Comparison of ENCODE assay signal across 8 mouse cellular contexts in genomic region chr5:34660591-34661130, GRCm38 (mm10). TPM values are rescaled to one million over a fixed set of nuclear protein-coding genes. Genes with fewer than 3 reads are reported as not detected.
DNase-seq lines count a peak whose midpoint lies in the region; ATAC-seq and TF ChIP-seq lines count a peak whose summit lies in the region.

No protein-coding gene starts in this region.

- no peak for TF ChIP-seq POLR2A in ES-Bruce4 (IDR thresholded peaks at IDR 0.05; ENCODE audit: insufficient read depth, low read length)

- peaks cover 6% of the 10 kb centered on the region for H3K36me3 ChIP-seq in heart, embryonic 11.5 days (ENCODE audit: control insufficient read depth, insufficient read depth, low read length)
- H3K36me3 ChIP-seq in ES-Bruce4 (ENCODE audit: control insufficient read depth, insufficient read depth, low read length, poor library complexity, severe bottlenecking), result peaks cover 18% of the 10 kb centered on the region
- H3K36me3 ChIP-seq in forebrain, embryonic 12.5 days (replicated peaks), result peaks cover 13% of the 10 kb centered on the region
- H3K36me3 ChIP-seq in liver, embryonic 16.5 days (ENCODE audit: control insufficient read depth, insufficient read depth), result peaks cover 5% of the 10 kb centered on the region; the same call in 1 of the 2 replicates

- no peak for ATAC-seq in heart, embryonic 11.5 days (replicated peaks; ENCODE audit: insufficient number of reproducible peaks, low FRiP score, low TSS enrichment)
- no peak for ATAC-seq in forebrain, embryonic 12.5 days (ENCODE audit: low FRiP score)
- no peak for ATAC-seq in liver, embryonic 16.5 days (ENCODE audit: low read depth)

- no peaks in the 10 kb centered on the region for H3K9me3 ChIP-seq in heart, embryonic 11.5 days (replicated peaks; ENCODE audit: control insufficient read depth, low read length)
- no peaks in the 10 kb centered on the region for H3K9me3 ChIP-seq in ES-Bruce4 (replicated peaks; ENCODE audit: control insufficient read depth, insufficient read depth, low read length, poor library complexity, severe bottlenecking)
- no peaks in the 10 kb centered on the region for H3K9me3 ChIP-seq in forebrain, embryonic 12.5 days
- H3K9me3 ChIP-seq in liver, embryonic 16.5 days (replicated peaks; ENCODE audit: control insufficient read depth, low read length), result no peaks in the 10 kb centered on the region

- intact Hi-C loops in heart, postnatal 10 days (cut with DNase I), result loop anchor here (1.0 to 5.0 kb wide), 2 partner anchors 101 to 382 kb away; partner anchors contain the start of genes Hgfac and Htt
- intact Hi-C loops in left cerebral cortex, postnatal 10 days (cut with DNase I), result loop anchor here (5.0 kb wide), 2 partner anchors 97 to 382 kb away; partner anchors contain the start of gene Hgfac
- intact Hi-C loops in left cerebral cortex, postnatal 4 days (cut with DNase I), result no loop called here

- H3K9ac ChIP-seq in heart, embryonic 11.5 days (ENCODE audit: low read depth, low read length), result peak overlapping the region; percentile 84
- H3K9ac ChIP-seq in ES-Bruce4 (ENCODE audit: low read depth, poor library complexity, severe bottlenecking), result peak overlapping the region; percentile 50
- peak overlapping the region; percentile 58 for H3K9ac ChIP-seq in forebrain, embryonic 12.5 days
- H3K9ac ChIP-seq in liver, embryonic 16.5 days (ENCODE audit: low read depth, low read length), result peak overlapping the region; percentile 87

- under 1% methylated on average over 57 of the region's 57 CpGs for WGBS in heart, embryonic 11.5 days (ENCODE audit: insufficient replicate concordance)
- WGBS in forebrain, embryonic 12.5 days, result under 1% methylated on average over 57 of the region's 57 CpGs
- under 1% methylated on average over 57 of the region's 57 CpGs for WGBS in liver, embryonic 16.5 days (ENCODE audit: insufficient replicate concordance)

- no peak for TF ChIP-seq EP300 in ES-Bruce4 (IDR thresholded peaks at IDR 0.05; ENCODE audit: insufficient read depth, low read depth, low read length)

- H3K27me3 ChIP-seq in heart, embryonic 11.5 days (ENCODE audit: control insufficient read depth, insufficient read depth, low read length), result no peaks in the 10 kb centered on the region
- H3K27me3 ChIP-seq in ES-Bruce4 (ENCODE audit: control insufficient read depth, insufficient read depth, low read length, poor library complexity, severe bottlenecking), result no peaks in the 10 kb centered on the region
- no peaks in the 10 kb centered on the region for H3K27me3 ChIP-seq in forebrain, embryonic 12.5 days
- no peaks in the 10 kb centered on the region for H3K27me3 ChIP-seq in liver, embryonic 16.5 days (ENCODE audit: control insufficient read depth, insufficient read depth, low read depth, low read length)

- H3K4me3 ChIP-seq in heart, embryonic 11.5 days (ENCODE audit: low read depth, low read length), result peak overlapping the region; percentile 71
- H3K4me3 ChIP-seq in ES-Bruce4 (ENCODE audit: low read depth, low read length), result peak overlapping the region; percentile 81
- H3K4me3 ChIP-seq in forebrain, embryonic 12.5 days (replicated peaks), result peak overlapping the region; percentile 63
- H3K4me3 ChIP-seq in liver, embryonic 16.5 days (ENCODE audit: low read depth, low read length), result peak overlapping the region; percentile 87

- no peak for DNase-seq in heart, postnatal 10 days
- DNase-seq in natural killer cell, adult 2 months (ENCODE audit: low spot score in 2 of 2), result no peak
- no peak for DNase-seq in left cerebral cortex, postnatal 10 days (ENCODE audit: extremely low spot score in 1 of 2, low spot score in 2 of 2)
- no peak for DNase-seq in left cerebral cortex, postnatal 4 days

- H3K4me2 ChIP-seq in heart, embryonic 11.5 days, result peak overlapping the region; percentile 78
- peak overlapping the region; percentile 70 for H3K4me2 ChIP-seq in forebrain, embryonic 12.5 days
- H3K4me2 ChIP-seq in liver, embryonic 16.5 days (ENCODE audit: low read depth, low read length), result peak overlapping the region; percentile 92

- H3K27ac ChIP-seq in heart, embryonic 11.5 days (ENCODE audit: low read depth, low read length), result peak overlapping the region; percentile 94
- peak overlapping the region; percentile 1; the same call in 1 of the 2 replicates for H3K27ac ChIP-seq in ES-Bruce4 (ENCODE audit: insufficient read depth, low read length)
- peak overlapping the region; percentile 90 for H3K27ac ChIP-seq in forebrain, embryonic 12.5 days
- peak overlapping the region; percentile 96 for H3K27ac ChIP-seq in liver, embryonic 16.5 days (ENCODE audit: low read length)

- H3K4me1 ChIP-seq in heart, embryonic 11.5 days (ENCODE audit: control insufficient read depth, insufficient read depth, low read length), result no peaks in the 10 kb centered on the region
- H3K4me1 ChIP-seq in ES-Bruce4 (ENCODE audit: control insufficient read depth, insufficient read depth, low read length), result no peaks in the 10 kb centered on the region
- peaks cover 8% of the 10 kb centered on the region for H3K4me1 ChIP-seq in forebrain, embryonic 12.5 days
- H3K4me1 ChIP-seq in liver, embryonic 16.5 days (ENCODE audit: control insufficient read depth, low read depth, low read length), result peaks cover 12% of the 10 kb centered on the region

- TF ChIP-seq CTCF in ES-Bruce4 (IDR thresholded peaks at IDR 0.05; ENCODE audit: low read depth, low read length), result no peak

RNA-seq across cellular contexts. Expression of gene Grk4, which starts 0.5 kb away (rescaled TPM):
- polyA plus RNA-seq in heart, embryonic 11.5 days (2014; fragmentation: Nextera tagmentation; extraction: Ambion mirVana), result 1.0 and 1.3 TPM in 2 replicates
- total RNA-seq in heart, postnatal 10 days (2021), result 1 to 10 TPM; 2.1 to 2.3 TPM
- polyA plus RNA-seq in ES-Bruce4 (2011; ENCODE audit: insufficient read depth, insufficient read length, low read depth, missing spikeins), result 0.25 TPM in 1 of 2 replicates, not detected in the other
- 1.1 and 1.7 TPM in 2 replicates for polyA plus RNA-seq in forebrain, embryonic 12.5 days (2016; fragmentation: Nextera tagmentation; extraction: Ambion mirVana)
- 0.79 and 0.91 TPM in 2 replicates for polyA plus RNA-seq in liver, embryonic 16.5 days (2015; fragmentation: Nextera tagmentation; extraction: Ambion mirVana)
- 1 to 10 TPM; 4.1 to 4.8 TPM for total RNA-seq in left cerebral cortex, postnatal 10 days (2021)
- total RNA-seq in left cerebral cortex, postnatal 4 days (2021), result 1 to 10 TPM; 6.2 to 6.5 TPM

RNA-seq across cellular contexts. Expression of gene Nop14, which starts 0.7 kb away (rescaled TPM):
- polyA plus RNA-seq in heart, embryonic 11.5 days (2014; fragmentation: Nextera tagmentation; extraction: Ambion mirVana), result 23.8 and 24.0 TPM in 2 replicates
- 10 to 100 TPM; 12.9 to 13.6 TPM for total RNA-seq in heart, postnatal 10 days (2021)
- 80.7 and 82.6 TPM in 2 replicates for polyA plus RNA-seq in ES-Bruce4 (2011; ENCODE audit: insufficient read depth, insufficient read length, low read depth, missing spikeins)
- 26.7 and 29.7 TPM in 2 replicates for polyA plus RNA-seq in forebrain, embryonic 12.5 days (2016; fragmentation: Nextera tagmentation; extraction: Ambion mirVana)
- 9.3 and 10.1 TPM in 2 replicates for polyA plus RNA-seq in liver, embryonic 16.5 days (2015; fragmentation: Nextera tagmentation; extraction: Ambion mirVana)
- 10 to 100 TPM; 18.3 to 21.7 TPM for total RNA-seq in left cerebral cortex, postnatal 10 days (2021)
- 10 to 100 TPM; 23.8 to 25.2 TPM for total RNA-seq in left cerebral cortex, postnatal 4 days (2021)

RNA-seq across cellular contexts. Expression of gene Mfsd10, which starts 23.6 kb away (rescaled TPM):
- 63.7 and 71.9 TPM in 2 replicates for polyA plus RNA-seq in heart, embryonic 11.5 days (2014; fragmentation: Nextera tagmentation; extraction: Ambion mirVana)
- total RNA-seq in heart, postnatal 10 days (2021), result 10 to 100 TPM; 20.7 to 25.4 TPM
- 70.1 and 91.6 TPM in 2 replicates for polyA plus RNA-seq in ES-Bruce4 (2011; ENCODE audit: insufficient read depth, insufficient read length, low read depth, missing spikeins)
- polyA plus RNA-seq in forebrain, embryonic 12.5 days (2016; fragmentation: Nextera tagmentation; extraction: Ambion mirVana), result 78.7 and 102 TPM in 2 replicates
- 35.3 and 52.3 TPM in 2 replicates for polyA plus RNA-seq in liver, embryonic 16.5 days (2015; fragmentation: Nextera tagmentation; extraction: Ambion mirVana)
- total RNA-seq in left cerebral cortex, postnatal 10 days (2021), result 10 to 100 TPM; 44.1 to 53.3 TPM
- total RNA-seq in left cerebral cortex, postnatal 4 days (2021), result 10 to 100 TPM; 68.9 to 81.6 TPM

Comparison
In these comparisons a context has a peak if more than half of its experiments do, and no peak if none do; other contexts are left out.
1. H3K27ac ChIP-seq: peak in every context shown above with its lines; median percentile 96 in liver, embryonic 16.5 days; 94 in heart, embryonic 11.5 days; 90 in forebrain, embryonic 12.5 days; 1 in ES-Bruce4.